Mouse (Mus musculus): ENCODE data around the gene Ciz1. TPM values are rescaled to one million over a fixed set of nuclear protein-coding genes. Genes with fewer than 3 reads are reported as not detected.

Ciz1 gene
- polyA plus RNA-seq, 1 experiment = 275 TPM

DNA sequence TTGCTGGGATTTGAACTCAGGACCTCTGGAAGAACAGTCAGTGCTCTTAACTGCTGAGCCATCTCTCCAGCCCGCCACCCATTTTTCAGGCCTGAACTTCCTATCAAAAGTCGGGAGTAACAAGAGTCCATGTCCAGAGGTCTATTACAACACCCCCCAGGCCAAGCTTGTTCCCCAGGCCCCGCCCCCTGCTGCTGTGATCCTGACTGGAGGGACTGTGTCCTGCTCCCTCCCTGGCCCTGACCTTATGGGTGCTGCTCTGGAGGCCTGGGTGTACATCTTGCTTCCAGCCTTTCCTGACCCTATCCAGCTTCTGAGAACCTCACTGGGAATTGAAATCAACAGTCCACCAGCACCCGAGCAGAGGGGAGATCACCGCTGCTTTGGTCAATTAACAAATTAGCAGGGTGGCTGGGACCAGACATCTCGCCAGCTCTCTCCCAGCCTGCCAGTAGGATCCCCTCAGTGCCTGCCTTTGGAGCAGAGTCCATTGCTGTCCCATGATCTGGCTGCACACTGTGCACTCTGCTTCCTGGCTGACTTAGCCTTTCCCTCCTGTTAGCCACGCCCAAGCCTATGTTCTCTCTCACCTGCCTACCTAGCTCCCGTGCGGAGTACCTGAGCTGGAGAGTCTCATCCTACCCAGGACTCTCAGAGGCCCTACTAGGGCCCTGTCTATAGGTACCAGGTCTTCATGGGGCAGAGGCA lies 30.4 kb upstream of the Ciz1 start:
- H3K36me3 ChIP-seq (ENCODE audit: control insufficient read depth, insufficient read depth, low read length) = peaks cover 11% of the 10 kb centered on the region
- H3K27ac ChIP-seq (ENCODE audit: insufficient read depth, low read depth, low read length) = no peak overlapping the region; the same call in 1 of the 2 replicates
- WGBS = 51% methylated on average over 9 of the region's 9 CpGs
- H3K4me3 ChIP-seq (ENCODE audit: low read depth, low read length) = no peak overlapping the region
- H3K27me3 ChIP-seq (ENCODE audit: control insufficient read depth, insufficient read depth, low read length) = no peaks in the 10 kb centered on the region
- TF ChIP-seq CTCF (IDR thresholded peaks at IDR 0.05; ENCODE audit: extremely low read depth, insufficient read length, insufficient replicate concordance, low read depth, low read length) = no peak
- TF ChIP-seq POLR2A (IDR thresholded peaks at IDR 0.05; ENCODE audit: low read depth, low read length) = no peak
- peaks cover 7% of the 10 kb centered on the region; the same call in 1 of the 2 replicates for H3K4me1 ChIP-seq (ENCODE audit: control insufficient read depth, insufficient read depth, insufficient read length, low read length)

DNA sequence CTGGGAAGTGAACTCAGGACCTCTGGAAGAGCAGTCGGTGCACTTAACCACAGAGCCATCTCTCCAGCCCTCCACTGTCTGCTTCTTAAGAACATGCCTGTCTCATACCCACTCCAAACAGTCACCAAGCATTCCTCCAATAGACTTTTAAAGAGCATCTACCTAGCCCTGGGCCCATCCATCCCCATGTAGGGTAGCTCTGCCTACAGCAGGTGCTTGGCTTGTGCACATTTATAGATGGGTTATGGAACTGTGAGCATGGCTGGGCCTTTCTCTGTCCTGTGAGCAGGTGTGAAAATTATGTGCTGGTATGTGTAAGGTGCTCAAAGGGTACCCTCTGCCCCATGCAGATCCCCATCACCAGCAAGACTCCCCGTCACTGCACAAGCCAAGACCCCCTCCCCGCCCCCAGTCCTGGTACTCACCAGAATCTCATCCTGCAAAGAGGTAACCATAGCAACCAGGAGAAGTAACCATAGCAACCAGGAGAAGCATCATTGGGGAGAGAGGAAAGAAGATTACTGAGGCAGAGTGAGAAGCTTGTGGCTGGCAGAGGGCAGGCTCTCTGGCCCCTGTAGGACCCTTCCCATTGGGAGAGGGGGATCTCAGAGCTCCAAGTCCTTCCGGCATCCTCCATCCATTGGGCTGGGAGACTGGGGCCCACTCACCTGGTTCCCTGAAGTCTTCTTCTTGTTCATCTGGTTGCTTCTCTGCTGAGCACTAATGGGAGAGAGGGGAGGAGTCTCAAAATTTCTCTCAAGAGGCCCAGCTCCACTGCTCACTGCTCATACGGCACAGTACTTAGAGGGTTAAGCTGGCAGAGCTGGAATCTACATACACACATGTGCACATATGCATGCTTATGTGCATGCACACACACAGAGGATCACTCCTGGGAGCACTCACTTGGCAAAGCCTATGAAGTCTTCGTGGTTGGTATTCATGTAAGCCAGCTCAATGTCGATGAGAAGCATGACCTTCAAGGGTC lies 29.1 kb upstream of the Ciz1 start:
- 86% methylated on average over 7 of the region's 7 CpGs for WGBS
- peaks cover 10% of the 10 kb centered on the region for H3K36me3 ChIP-seq (ENCODE audit: control insufficient read depth, insufficient read depth, low read length)

DNA sequence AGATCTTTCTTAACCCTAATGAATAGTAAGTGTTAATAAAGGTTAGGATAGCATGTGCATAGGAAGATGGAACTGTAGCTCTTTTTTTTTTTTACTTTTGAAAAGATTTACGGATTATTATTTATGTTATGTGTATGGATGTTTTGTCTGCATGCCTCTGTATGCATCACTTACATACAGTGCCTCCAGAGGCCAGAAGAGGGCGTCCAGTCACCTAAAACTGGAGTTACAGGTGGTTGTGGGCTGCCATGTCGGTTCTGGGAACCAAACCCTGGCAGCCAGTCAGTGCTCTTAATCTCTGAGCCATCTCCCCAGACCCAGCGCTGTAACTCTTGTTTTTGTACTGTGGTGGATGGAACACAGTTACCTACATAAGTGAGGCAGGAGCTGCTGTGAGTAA lies 27.8 kb upstream of the Ciz1 start:
- no peak overlapping the region for H3K27ac ChIP-seq (ENCODE audit: insufficient read depth, low read depth, low read length)
- no peak for TF ChIP-seq POLR2A (IDR thresholded peaks at IDR 0.05; ENCODE audit: low read depth, low read length)
- TF ChIP-seq CTCF (IDR thresholded peaks at IDR 0.05; ENCODE audit: extremely low read depth, insufficient read length, insufficient replicate concordance, low read depth, low read length) = no peak
- peaks cover 7% of the 10 kb centered on the region; the same call in 1 of the 2 replicates for H3K4me1 ChIP-seq (ENCODE audit: control insufficient read depth, insufficient read depth, insufficient read length, low read length)
- no peak overlapping the region for H3K4me3 ChIP-seq (ENCODE audit: low read depth, low read length)
- H3K27me3 ChIP-seq (ENCODE audit: control insufficient read depth, insufficient read depth, low read length) = no peaks in the 10 kb centered on the region
- WGBS = 72% methylated on average over 4 of the region's 4 CpGs
- H3K36me3 ChIP-seq (ENCODE audit: control insufficient read depth, insufficient read depth, low read length) = peaks cover 10% of the 10 kb centered on the region

More for the DNA sequence above, 29.1 kb upstream of the Ciz1 start:
- Histone ChIP-seq H3K27ac (ENCODE audit: insufficient read depth, low read depth, low read length) (no peak overlapping the region), H3K4me3 (ENCODE audit: low read depth, low read length) (no peak overlapping the region), H3K4me1 (ENCODE audit: control insufficient read depth, insufficient read depth, insufficient read length, low read length) (peaks cover 7% of the 10 kb centered on the region; the same call in 1 of the 2 replicates), H3K27me3 (ENCODE audit: control insufficient read depth, insufficient read depth, low read length) (no peaks in the 10 kb centered on the region)
- TF ChIP-seq CTCF (IDR thresholded peaks at IDR 0.05; ENCODE audit: extremely low read depth, insufficient read length, insufficient replicate concordance, low read depth, low read length) = no peak
- no peak for TF ChIP-seq POLR2A (IDR thresholded peaks at IDR 0.05; ENCODE audit: low read depth, low read length)

DNA sequence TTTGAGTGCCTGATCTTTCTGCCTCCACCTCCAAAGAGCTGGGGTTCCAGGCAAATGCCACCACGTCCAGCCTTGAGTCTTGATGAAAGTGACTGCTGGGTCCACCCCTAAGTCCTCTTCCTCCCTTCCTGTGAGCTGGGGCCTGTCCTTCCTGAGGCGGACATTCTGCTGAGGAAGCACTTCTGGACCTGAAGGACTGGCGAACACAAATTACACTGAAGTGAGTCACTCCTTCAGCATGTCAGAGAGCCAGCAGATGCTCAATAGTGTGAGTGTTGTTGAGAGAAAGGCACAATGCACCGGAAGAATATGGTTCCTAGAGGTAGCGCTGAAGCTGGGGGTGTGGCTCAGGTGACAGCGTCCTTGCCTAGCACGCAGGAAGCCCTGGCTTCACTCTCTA lies 26.8 kb upstream of the Ciz1 start:
- no peak overlapping the region for H3K4me3 ChIP-seq (ENCODE audit: low read depth, low read length)
- H3K27me3 ChIP-seq (ENCODE audit: control insufficient read depth, insufficient read depth, low read length) = no peaks in the 10 kb centered on the region
- TF ChIP-seq POLR2A (IDR thresholded peaks at IDR 0.05; ENCODE audit: low read depth, low read length) (no peak), CTCF (IDR thresholded peaks at IDR 0.05; ENCODE audit: extremely low read depth, insufficient read length, insufficient replicate concordance, low read depth, low read length) (no peak)
- H3K4me1 ChIP-seq (ENCODE audit: control insufficient read depth, insufficient read depth, insufficient read length, low read length) = peaks cover 7% of the 10 kb centered on the region; the same call in 1 of the 2 replicates
- H3K27ac ChIP-seq (ENCODE audit: insufficient read depth, low read depth, low read length) = no peak overlapping the region
- WGBS = 70% methylated on average over 7 of the region's 7 CpGs
- peaks cover 7% of the 10 kb centered on the region for H3K36me3 ChIP-seq (ENCODE audit: control insufficient read depth, insufficient read depth, low read length)

DNA sequence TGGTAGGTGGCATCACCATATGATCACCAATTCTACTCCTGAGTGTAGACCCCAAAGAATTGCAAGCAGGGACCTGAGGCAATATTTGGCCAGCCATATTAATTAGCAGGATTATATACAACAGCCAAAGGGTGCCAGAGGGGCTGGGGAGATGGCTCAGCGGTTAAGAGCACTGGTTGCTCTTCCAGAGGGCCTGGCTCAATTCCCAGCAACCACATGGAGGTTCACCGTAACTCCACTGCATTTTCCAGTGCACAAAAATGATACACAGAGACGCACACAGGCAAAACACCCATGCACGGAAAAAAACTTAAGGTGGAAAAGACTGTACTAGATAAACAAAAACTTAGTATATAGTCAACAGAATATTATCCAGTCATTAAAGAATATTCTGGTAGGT lies 24.9 kb upstream of the Ciz1 start:
- no peak overlapping the region for H3K27ac ChIP-seq (ENCODE audit: insufficient read depth, low read depth, low read length)
- H3K36me3 ChIP-seq (ENCODE audit: control insufficient read depth, insufficient read depth, low read length) = peaks cover 6% of the 10 kb centered on the region
- H3K4me3 ChIP-seq (ENCODE audit: low read depth, low read length) = no peak overlapping the region
- 79% methylated on average over 4 of the region's 4 CpGs for WGBS
- peaks cover 2% of the 10 kb centered on the region; the same call in 1 of the 2 replicates for H3K4me1 ChIP-seq (ENCODE audit: control insufficient read depth, insufficient read depth, insufficient read length, low read length)
- TF ChIP-seq CTCF (IDR thresholded peaks at IDR 0.05; ENCODE audit: extremely low read depth, insufficient read length, insufficient replicate concordance, low read depth, low read length) (no peak), POLR2A (IDR thresholded peaks at IDR 0.05; ENCODE audit: low read depth, low read length) (no peak)
- H3K27me3 ChIP-seq (ENCODE audit: control insufficient read depth, insufficient read depth, low read length) = no peaks in the 10 kb centered on the region

DNA sequence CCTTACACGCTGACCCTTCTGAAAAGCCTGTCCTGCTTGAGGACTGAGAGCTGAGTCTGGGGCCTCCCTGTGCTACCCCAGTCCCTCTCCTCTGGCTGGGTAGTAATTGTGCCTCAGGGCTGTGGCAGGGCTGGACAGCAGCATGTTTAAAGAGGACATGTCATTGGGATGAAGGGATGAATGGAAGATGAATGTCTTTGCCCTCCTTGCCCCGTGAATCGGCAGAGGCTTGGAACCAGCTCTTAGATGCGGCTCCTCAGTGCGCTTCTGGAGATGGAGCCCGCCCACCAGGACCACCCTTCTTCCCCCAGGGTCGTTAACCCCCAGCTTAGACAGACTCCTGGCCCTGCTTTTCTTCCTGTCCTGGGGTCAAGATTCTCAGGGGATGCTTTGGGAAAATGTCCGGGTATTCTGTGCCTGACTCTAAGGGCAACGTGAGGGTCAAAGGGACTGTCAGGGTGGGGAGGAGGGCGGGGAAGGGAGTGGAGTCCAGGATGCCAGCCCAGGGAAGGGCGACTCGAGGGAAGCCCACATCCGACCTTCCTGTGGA lies 23.1 kb upstream of the Ciz1 start:
- no peaks in the 10 kb centered on the region for H3K27me3 ChIP-seq (ENCODE audit: control insufficient read depth, insufficient read depth, low read length)
- 59% methylated on average over 13 of the region's 13 CpGs for WGBS

More for the DNA sequence above, 23.1 kb upstream of the Ciz1 start:
- Histone ChIP-seq H3K4me1 (ENCODE audit: control insufficient read depth, insufficient read depth, insufficient read length, low read length) (no peaks in the 10 kb centered on the region), H3K36me3 (ENCODE audit: control insufficient read depth, insufficient read depth, low read length) (peaks cover 3% of the 10 kb centered on the region), H3K4me3 (ENCODE audit: low read depth, low read length) (no peak overlapping the region), H3K27ac (ENCODE audit: insufficient read depth, low read depth, low read length) (no peak overlapping the region)
- TF ChIP-seq CTCF (IDR thresholded peaks at IDR 0.05; ENCODE audit: extremely low read depth, insufficient read length, insufficient replicate concordance, low read depth, low read length) = no peak
- no peak for TF ChIP-seq POLR2A (IDR thresholded peaks at IDR 0.05; ENCODE audit: low read depth, low read length)
